Mouse (Mus musculus) WW6 (cell line): ENCODE data around the gene Sult1c2.
"Not testable (repeated sequence)": the region's sequence is repeated elsewhere in the genome, so short reads cannot be mapped to it uniquely, and the experiment has no call there.

Experiments used
- DNase-seq: peaks from one replicate; pipeline ENCODE4 v3.0.0-alpha.2; 2013; ENCODE audit warnings: low read depth, low spot score

Sult1c2 gene

DNA sequence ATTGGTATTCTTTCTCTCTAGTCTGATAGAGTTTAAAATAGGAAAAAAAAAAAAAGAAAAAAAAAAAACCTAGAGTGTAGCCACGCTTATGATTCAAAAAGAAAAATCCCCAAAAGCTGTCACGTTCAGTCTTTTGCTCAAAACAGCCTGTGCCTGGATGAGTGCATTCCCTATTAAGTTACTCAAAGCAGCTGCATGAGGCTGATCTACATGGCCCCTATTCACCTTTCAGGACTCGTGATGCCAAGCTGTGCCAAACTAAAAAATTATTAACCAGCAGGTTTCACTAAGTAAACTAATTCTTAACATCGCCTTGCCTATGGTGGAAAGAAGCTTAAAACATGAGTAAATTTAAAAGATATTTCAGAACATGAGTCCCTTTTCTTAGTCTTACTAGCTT lies at the start of gene Sult1c2:
Gene Sult1c2, minus strand, starts transcription at position 134 of the 400 bp plus-strand sequence.
- DNase-seq, result no peak

GRCm38 (mm10) chr17:53879006-53879675 lies 33.0 kb upstream of the Sult1c2 start:
- not testable (repeated sequence) for DNase-seq

GRCm38 (mm10) chr17:53874433-53874832 lies 28.3 kb upstream of the Sult1c2 start:
- no peak for DNase-seq

GRCm38 (mm10) chr17:53872192-53872591 lies 26.1 kb upstream of the Sult1c2 start:
- no peak for DNase-seq

DNA sequence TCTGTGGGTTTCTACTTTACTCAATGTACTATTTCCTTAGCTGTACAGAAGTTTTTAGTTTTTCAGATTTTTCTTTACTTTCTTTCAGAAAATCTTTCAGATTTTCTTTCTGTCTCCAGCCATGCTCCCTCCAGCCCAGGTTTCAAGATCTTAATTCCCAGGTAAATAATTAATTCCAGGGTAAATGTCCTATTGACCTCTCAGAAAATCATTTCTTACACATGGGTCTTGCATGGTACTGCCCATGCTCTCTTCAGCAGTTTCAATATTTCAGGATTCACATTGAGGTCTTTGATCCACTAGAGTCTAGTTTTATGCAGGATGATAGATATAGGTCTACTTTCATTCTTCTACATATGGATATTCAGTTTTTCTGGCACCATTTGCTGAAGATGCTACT lies 23.8 kb upstream of the Sult1c2 start:
- DNase-seq, result no peak

- no peak for DNase-seq
Observed at GRCm38 (mm10) chr17:53865260-53865955, 19.3 kb upstream of the Sult1c2 start.

DNA sequence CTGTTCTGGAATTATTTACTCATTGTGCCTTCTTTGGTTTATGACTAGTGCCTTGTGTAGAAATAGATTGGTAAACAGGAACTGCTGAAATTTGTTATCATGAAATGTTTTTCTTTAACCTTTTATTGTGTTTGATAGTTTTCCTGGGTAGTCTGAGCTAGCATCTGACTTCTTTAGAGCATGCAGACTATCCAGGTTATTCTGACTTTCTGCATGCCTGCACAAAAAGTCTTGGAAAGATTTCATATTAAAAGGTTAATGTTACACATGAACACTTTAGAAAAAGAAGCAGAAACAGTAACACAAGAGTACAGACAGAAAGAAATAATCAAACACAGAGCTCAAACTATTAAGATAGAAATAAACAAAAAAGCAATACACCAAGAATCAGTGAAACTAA lies 14.4 kb upstream of the Sult1c2 start:
- DNase-seq, result no peak

- DNase-seq, result no peak
Observed at GRCm38 (mm10) chr17:53854992-53855391, 8.9 kb upstream of the Sult1c2 start.

DNA sequence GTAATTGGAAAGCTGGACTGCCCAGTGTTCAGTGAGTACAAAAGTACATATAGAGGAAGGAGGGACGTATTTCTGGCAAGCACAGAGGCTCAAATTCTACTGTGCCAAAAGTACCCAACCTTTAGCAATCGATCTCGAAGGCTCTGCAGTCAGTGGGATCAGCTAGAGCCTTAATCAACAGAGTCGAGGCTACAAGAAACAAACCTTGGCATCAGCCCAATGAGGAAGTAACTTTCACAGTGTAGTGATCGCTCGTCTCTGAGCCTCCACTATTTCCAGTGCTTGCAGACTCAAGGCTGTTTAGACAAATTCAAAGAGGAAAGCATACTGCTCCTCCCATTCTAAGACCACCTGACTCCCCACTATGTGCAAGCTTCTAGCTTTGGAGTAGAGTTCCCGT lies 343 bp downstream of the Sult1c2 start:
- no peak for DNase-seq

GRCm38 (mm10) chr17:53833366-53833765 lies 12.8 kb downstream of the Sult1c2 start:
- DNase-seq, result peak; percentile 5

GRCm38 (mm10) chr17:53803974-53804373 lies 42.2 kb downstream of the Sult1c2 start:
- peak; percentile 9 for DNase-seq

GRCm38 (mm10) chr17:53783381-53783780 lies 62.8 kb downstream of the Sult1c2 start:
- DNase-seq, result no peak
